Mouse (Mus musculus): ENCODE data around the gene 4921524J17Rik. TPM values are rescaled to one million over a fixed set of nuclear protein-coding genes. Genes with fewer than 3 reads are reported as not detected.

The 4921524J17Rik gene
- polyA plus RNA-seq, 1 experiment = 28.9 TPM

GRCm38 (mm10) chr8:85421329-85421728, 11.3 kb downstream of the 4921524J17Rik start:
- TF ChIP-seq POLR2A (IDR thresholded peaks at IDR 0.05; ENCODE audit: borderline replicate concordance, low read depth, low read length) (no peak), CTCF (IDR thresholded peaks at IDR 0.05; ENCODE audit: low read depth, low read length) (no peak)
- Histone ChIP-seq H3K4me3 (ENCODE audit: insufficient read depth, low read length) (no peak overlapping the region), H3K4me1 (ENCODE audit: control insufficient read depth, insufficient read depth, low read length) (peaks cover 14% of the 10 kb centered on the region), H3K27ac (ENCODE audit: insufficient read depth, low read depth, low read length) (no peak overlapping the region)

GRCm38 (mm10) chr8:85408526-85408925, 24.1 kb downstream of the 4921524J17Rik start:
- Histone ChIP-seq H3K4me3 (ENCODE audit: insufficient read depth, low read length) (no peak overlapping the region), H3K4me1 (ENCODE audit: control insufficient read depth, insufficient read depth, low read length) (peaks cover 2% of the 10 kb centered on the region; the same call in 1 of the 2 replicates), H3K27ac (ENCODE audit: insufficient read depth, low read depth, low read length) (no peak overlapping the region)
- TF ChIP-seq CTCF (IDR thresholded peaks at IDR 0.05; ENCODE audit: low read depth, low read length) = no peak
- TF ChIP-seq POLR2A (IDR thresholded peaks at IDR 0.05; ENCODE audit: borderline replicate concordance, low read depth, low read length) = no peak

GRCm38 (mm10) chr8:85408053-85408505, 24.6 kb downstream of the 4921524J17Rik start:
- Histone ChIP-seq H3K4me3 (ENCODE audit: insufficient read depth, low read length) (no peak overlapping the region), H3K4me1 (ENCODE audit: control insufficient read depth, insufficient read depth, low read length) (peaks cover 2% of the 10 kb centered on the region; the same call in 1 of the 2 replicates), H3K27ac (ENCODE audit: insufficient read depth, low read depth, low read length) (no peak overlapping the region)
- TF ChIP-seq POLR2A (IDR thresholded peaks at IDR 0.05; ENCODE audit: borderline replicate concordance, low read depth, low read length) (no peak), CTCF (IDR thresholded peaks at IDR 0.05; ENCODE audit: low read depth, low read length) (no peak)

DNA sequence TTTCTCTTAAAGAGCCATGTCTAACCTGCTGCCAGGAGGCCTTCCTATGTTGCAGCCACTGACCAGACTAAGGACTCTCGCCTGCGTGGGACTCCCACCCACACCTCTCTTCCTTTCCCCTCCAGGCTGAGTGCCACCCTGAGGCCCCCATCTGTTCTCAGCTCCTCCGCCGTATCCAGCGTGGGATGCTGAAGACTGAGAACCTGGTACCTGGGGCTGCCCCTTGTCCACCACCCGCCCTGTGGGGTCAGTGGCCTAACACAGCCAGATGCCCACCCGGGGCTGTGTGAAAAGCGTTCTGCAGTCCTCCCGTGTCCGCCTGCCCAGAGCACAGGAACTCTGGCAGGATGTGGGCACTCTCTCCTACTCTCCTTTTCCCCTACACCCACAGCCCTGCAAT, 26.7 kb downstream of the 4921524J17Rik start:
- Histone ChIP-seq H3K4me3 (ENCODE audit: insufficient read depth, low read length) (no peak overlapping the region), H3K4me1 (ENCODE audit: control insufficient read depth, insufficient read depth, low read length) (peaks cover 2% of the 10 kb centered on the region; the same call in 1 of the 2 replicates), H3K27ac (ENCODE audit: insufficient read depth, low read depth, low read length) (no peak overlapping the region)
- TF ChIP-seq POLR2A (IDR thresholded peaks at IDR 0.05; ENCODE audit: borderline replicate concordance, low read depth, low read length) (no peak), CTCF (IDR thresholded peaks at IDR 0.05; ENCODE audit: low read depth, low read length) (no peak)

GRCm38 (mm10) chr8:85405418-85405817, 27.2 kb downstream of the 4921524J17Rik start:
- H3K4me1 ChIP-seq (ENCODE audit: control insufficient read depth, insufficient read depth, low read length) = peaks cover 2% of the 10 kb centered on the region; the same call in 1 of the 2 replicates
- H3K4me3 ChIP-seq (ENCODE audit: insufficient read depth, low read length) = no peak overlapping the region
- H3K27ac ChIP-seq (ENCODE audit: insufficient read depth, low read depth, low read length) = no peak overlapping the region
- TF ChIP-seq CTCF (IDR thresholded peaks at IDR 0.05; ENCODE audit: low read depth, low read length) = no peak
- TF ChIP-seq POLR2A (IDR thresholded peaks at IDR 0.05; ENCODE audit: borderline replicate concordance, low read depth, low read length) = no peak

DNA sequence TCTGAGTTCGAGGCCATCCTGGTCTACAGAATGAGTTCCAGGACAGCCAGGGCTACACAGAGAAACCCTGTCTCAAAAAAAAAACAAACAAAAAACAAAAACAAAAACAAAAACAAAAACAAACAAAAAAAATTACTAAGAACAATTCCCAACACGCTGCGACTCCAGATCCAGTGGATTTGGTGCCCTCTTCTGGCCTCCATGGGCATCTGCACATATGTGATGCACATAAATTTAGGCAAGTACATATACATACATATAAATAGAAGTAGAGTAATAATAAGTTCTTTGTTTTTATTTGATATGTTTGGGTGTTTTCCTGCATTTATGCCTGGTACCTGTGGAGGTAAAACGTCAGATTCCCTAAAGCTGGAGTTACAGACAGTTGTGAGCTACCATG, 34.1 kb downstream of the 4921524J17Rik start:
- TF ChIP-seq CTCF (IDR thresholded peaks at IDR 0.05; ENCODE audit: low read depth, low read length) (no peak), POLR2A (IDR thresholded peaks at IDR 0.05; ENCODE audit: borderline replicate concordance, low read depth, low read length) (no peak)
- Histone ChIP-seq H3K4me1 (ENCODE audit: control insufficient read depth, insufficient read depth, low read length) (no peaks in the 10 kb centered on the region), H3K4me3 (ENCODE audit: insufficient read depth, low read length) (no peak overlapping the region), H3K27ac (ENCODE audit: insufficient read depth, low read depth, low read length) (no peak overlapping the region)

DNA sequence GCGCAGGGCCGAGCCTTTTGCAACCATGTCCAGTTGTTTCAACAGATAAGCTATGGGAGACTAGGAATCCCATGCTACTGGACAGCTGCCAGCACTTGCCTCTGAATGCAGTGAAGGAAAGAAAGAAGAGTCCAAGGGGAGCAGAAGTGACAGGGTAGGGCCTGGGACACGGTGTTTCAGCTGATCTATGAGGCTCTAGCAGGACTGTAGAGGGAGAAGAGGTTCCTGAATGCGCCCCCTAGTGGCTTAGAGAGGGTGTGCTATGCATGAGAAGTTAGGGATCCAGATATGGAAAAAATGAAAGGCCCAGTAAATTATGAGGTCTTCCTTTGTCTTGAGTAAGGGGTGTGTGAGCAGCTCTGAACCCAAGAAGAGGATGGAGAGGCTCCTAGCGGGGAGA, 35.1 kb downstream of the 4921524J17Rik start:
- no peaks in the 10 kb centered on the region for H3K4me1 ChIP-seq (ENCODE audit: control insufficient read depth, insufficient read depth, low read length)
- H3K27ac ChIP-seq (ENCODE audit: insufficient read depth, low read depth, low read length) = no peak overlapping the region
- no peak overlapping the region for H3K4me3 ChIP-seq (ENCODE audit: insufficient read depth, low read length)
- TF ChIP-seq POLR2A (IDR thresholded peaks at IDR 0.05; ENCODE audit: borderline replicate concordance, low read depth, low read length) = no peak
- peak; percentile 63 for TF ChIP-seq CTCF (IDR thresholded peaks at IDR 0.05; ENCODE audit: low read depth, low read length)

- no peak for TF ChIP-seq CTCF (IDR thresholded peaks at IDR 0.05; ENCODE audit: low read depth, low read length)
- TF ChIP-seq POLR2A (IDR thresholded peaks at IDR 0.05; ENCODE audit: borderline replicate concordance, low read depth, low read length) = no peak
- Histone ChIP-seq H3K4me1 (ENCODE audit: control insufficient read depth, insufficient read depth, low read length) (no peaks in the 10 kb centered on the region), H3K27ac (ENCODE audit: insufficient read depth, low read depth, low read length) (no peak overlapping the region), H3K4me3 (ENCODE audit: insufficient read depth, low read length) (no peak overlapping the region)
Measured at GRCm38 (mm10) chr8:85396432-85397079, 36.1 kb downstream of the 4921524J17Rik start.

- Histone ChIP-seq H3K4me3 (ENCODE audit: insufficient read depth, low read length) (no peak overlapping the region), H3K4me1 (ENCODE audit: control insufficient read depth, insufficient read depth, low read length) (no peaks in the 10 kb centered on the region), H3K27ac (ENCODE audit: insufficient read depth, low read depth, low read length) (no peak overlapping the region)
- TF ChIP-seq CTCF (IDR thresholded peaks at IDR 0.05; ENCODE audit: low read depth, low read length) (no peak), POLR2A (IDR thresholded peaks at IDR 0.05; ENCODE audit: borderline replicate concordance, low read depth, low read length) (no peak)
Measured at GRCm38 (mm10) chr8:85395681-85396431, 36.8 kb downstream of the 4921524J17Rik start.

DNA sequence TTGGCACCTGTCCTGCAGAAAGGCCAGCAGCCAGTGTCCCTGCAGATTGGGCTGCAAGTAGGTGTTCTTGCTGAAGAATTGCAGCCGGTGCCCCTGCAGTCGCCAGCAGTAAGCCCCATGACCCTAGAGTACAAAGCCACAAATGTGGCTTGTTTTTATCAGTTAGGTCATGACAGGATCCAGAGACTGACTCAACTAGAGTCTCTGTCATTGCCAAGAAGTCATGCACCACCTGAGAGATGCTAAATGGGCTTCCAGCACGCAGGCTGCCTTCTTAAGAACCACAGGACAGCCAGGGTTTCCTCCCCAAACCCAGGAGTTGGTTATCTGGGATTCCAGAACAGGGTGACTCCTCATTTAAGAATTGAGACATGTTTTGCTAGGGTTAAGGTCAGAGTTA, 37.6 kb downstream of the 4921524J17Rik start:
- Histone ChIP-seq H3K27ac (ENCODE audit: insufficient read depth, low read depth, low read length) (no peak overlapping the region), H3K4me3 (ENCODE audit: insufficient read depth, low read length) (no peak overlapping the region), H3K4me1 (ENCODE audit: control insufficient read depth, insufficient read depth, low read length) (no peaks in the 10 kb centered on the region)
- TF ChIP-seq POLR2A (IDR thresholded peaks at IDR 0.05; ENCODE audit: borderline replicate concordance, low read depth, low read length) (no peak), CTCF (IDR thresholded peaks at IDR 0.05; ENCODE audit: low read depth, low read length) (no peak)
